ENCODE assay signal across 8 mouse cellular contexts in genomic region chr5:23674829-23675498, GRCm38 (mm10). TPM values are rescaled to one million over a fixed set of nuclear protein-coding genes. Genes with fewer than 3 reads are reported as not detected.
DNase-seq lines count a peak whose midpoint lies in the region; ATAC-seq lines count a peak whose summit lies in the region.

No protein-coding gene starts in this region.

- peaks cover 19% of the 10 kb centered on the region for H3K4me1 ChIP-seq in hindbrain, embryonic 13.5 days (replicated peaks)

- H3K79me2 ChIP-seq in macrophage (ENCODE audit: inconsistent target), result no peaks in the 10 kb centered on the region

- peak overlapping the region; percentile 91 for H3K27ac ChIP-seq in hindbrain, embryonic 13.5 days
- H3K27ac ChIP-seq in macrophage, result no peak overlapping the region

- H3K36me3 ChIP-seq in hindbrain, embryonic 13.5 days, result no peaks in the 10 kb centered on the region
- no peaks in the 10 kb centered on the region for H3K36me3 ChIP-seq in macrophage (ENCODE audit: inconsistent target)

- H3K9ac ChIP-seq in hindbrain, embryonic 13.5 days, result peak overlapping the region; percentile 88

- peak overlapping the region; percentile 88 for H3K4me3 ChIP-seq in hindbrain, embryonic 13.5 days
- H3K4me3 ChIP-seq in macrophage (ENCODE audit: inconsistent target), result peak overlapping the region; percentile 23

- H3K4me2 ChIP-seq in hindbrain, embryonic 13.5 days, result peak overlapping the region; percentile 81

- no peaks in the 10 kb centered on the region for H3K9me3 ChIP-seq in hindbrain, embryonic 13.5 days

- H3K27me3 ChIP-seq in hindbrain, embryonic 13.5 days, result no peaks in the 10 kb centered on the region

- DNase-seq in Muller cell, postnatal 12 days (ENCODE audit: inconsistent ontology term), result peak; percentile 76
- peak; percentile 55 for DNase-seq in cerebellum, adult 9-11 months
- peak; percentile 49 to 62 for DNase-seq in frontal cortex, postnatal 14 days (ENCODE audit: low spot score in 2 of 2)
- DNase-seq in left cerebral cortex, adult 18-20 months (ENCODE audit: low spot score in 2 of 2), result peak; percentile 68 to 77
- peak; percentile 74 for DNase-seq in right cerebral cortex, adult 18-20 months
- peak; percentile 14 for DNase-seq in urinary bladder, postnatal 10 days (ENCODE audit: low spot score)

- WGBS in hindbrain, embryonic 13.5 days, result under 1% methylated on average over 61 of the region's 61 CpGs
- WGBS in macrophage (ENCODE audit: missing documents), result under 1% methylated on average over 60 of the region's 61 CpGs

- peak; percentile 77 for ATAC-seq in hindbrain, embryonic 13.5 days (ENCODE audit: low FRiP score)

RNA-seq across cellular contexts. Expression of gene Srpk2, which starts 9.5 kb away (rescaled TPM):
- 101 and 105 TPM in 2 replicates for polyA plus RNA-seq in hindbrain, embryonic 13.5 days (2015; fragmentation: Nextera tagmentation; extraction: Ambion mirVana)
- total RNA-seq in left cerebral cortex, adult 18-20 months (2021), result 100 to 1,000 TPM; 192 to 194 TPM
- total RNA-seq in macrophage (2018; cell fraction: chromatin; rRNA removed), result 100 to 1,000 TPM in 22 of 26 experiments, 10 to 100 TPM in 4; 62.4 to 199 (median 146) TPM
- 10 to 100 TPM; 13.4 to 26.5 (median 20.3) TPM for total RNA-seq in macrophage (2018; cell fraction: cytosol; rRNA removed)
- 100 to 1,000 TPM in 10 of 26 experiments, 10 to 100 TPM in 16; 33.4 to 169 (median 86.1) TPM for total RNA-seq in macrophage (2018; cell fraction: nucleus; rRNA removed)
- polyA plus RNA-seq in macrophage (2018), result 17.2 to 23.3 TPM (median 20.3 TPM) in 3 replicates

Comparison
In these comparisons a context has a peak if more than half of its experiments do, and no peak if none do; other contexts are left out.
1. DNase-seq: peak in every context shown above with its lines; median percentile 76 in Muller cell, postnatal 12 days; 74 in right cerebral cortex, adult 18-20 months; 72 in left cerebral cortex, adult 18-20 months; 56 in frontal cortex, postnatal 14 days; 55 in cerebellum, adult 9-11 months; 14 in urinary bladder, postnatal 10 days.